Mouse (Mus musculus) heart, adult 9 months (tissue): ENCODE data around the gene Olfr1040.
"Not testable (repeated sequence)": the region's sequence is repeated elsewhere in the genome, so short reads cannot be mapped to it uniquely, and the experiment has no call there.

ENCODE experiments used
- DNase-seq, 2 experiments: peaks; one replicate each; pipeline ENCODE4 v3.0.0; 2022; ENCODE audit warnings: low spot score in 2 of 2

The Olfr1040 gene

GRCm38 (mm10) chr2:86146632-86147031 lies at the start of gene Olfr1040:
Olfr1040 (minus strand) TSS chr2:86146732.
- DNase-seq, result no peak

- DNase-seq, result no peak
These were observed 49.3 kb upstream of the Olfr1040 start for GRCm38 (mm10) chr2:86195863-86196262.

- no peak for DNase-seq
These were observed 39.1 kb upstream of the Olfr1040 start, which contains the start of gene Olfr52 for GRCm38 (mm10) chr2:86185583-86185982. Olfr52 (minus strand) TSS chr2:86185683.

- no peak for DNase-seq
These were observed 33.4 kb upstream of the Olfr1040 start for GRCm38 (mm10) chr2:86179950-86180349.

- DNase-seq, result no peak
These were observed 31.2 kb upstream of the Olfr1040 start, which contains the start of gene Olfr1044 for GRCm38 (mm10) chr2:86177720-86178119. Olfr1044 (minus strand) TSS chr2:86177820.

GRCm38 (mm10) chr2:86175422-86175821 lies 28.9 kb upstream of the Olfr1040 start:
- DNase-seq, result not testable (repeated sequence)

GRCm38 (mm10) chr2:86167422-86167821 lies 20.9 kb upstream of the Olfr1040 start, which contains the start of gene Olfr1043:
Olfr1043 (minus strand) TSS chr2:86167522.
- no peak for DNase-seq

- DNase-seq, result no peak
These were observed 15.2 kb upstream of the Olfr1040 start, which contains the start of gene Olfr1042 for GRCm38 (mm10) chr2:86161738-86162137. Olfr1042 (minus strand) TSS chr2:86161838.

GRCm38 (mm10) chr2:86135828-86136227 lies 10.7 kb downstream of the Olfr1040 start, which contains the start of gene Olfr1039:
Olfr1039 (minus strand) TSS chr2:86135928.
- DNase-seq, result no peak
